Mouse (Mus musculus) liver, adult 2 months (tissue): Measurements from ENCODE around the gene Plce1.

Experiments
- CTCF ChIP-seq: fragments of 200-500 bp; IDR thresholded peaks from 2 replicates; pipeline ENCODE4 v1.5.1; 2011; ENCODE audit warnings: low read depth, low read length, control low read depth
- POLR2A ChIP-seq: fragments of 200-500 bp; IDR thresholded peaks from 2 replicates; pipeline ENCODE4 v1.6.1; 2011; ENCODE audit warnings: low read length, control low read depth; ENCODE audit not compliant: insufficient read depth; ENCODE audit errors: extremely low read depth

- no peak for TF ChIP-seq CTCF
- no peak for TF ChIP-seq POLR2A
Observed at GRCm38 (mm10) chr19:38527475-38527874, 46.6 kb downstream of the Plce1 start.
